Mouse (Mus musculus) G1E-ER4 (cell line): Measurements from ENCODE around the gene Palm2. TPM values are rescaled to one million over a fixed set of nuclear protein-coding genes. Genes with fewer than 3 reads are reported as not detected.

Experiments used
- GATA1 ChIP-seq: IDR thresholded peaks from one replicate; pipeline ENCODE4 v1.8.0; 2012; ENCODE audit warnings: low read length, inconsistent platforms
- polyA plus RNA-seq: library from polyadenylated mRNA; stranded (reverse); fragments of >175 nt; gene quantifications from 2 replicates; pipeline ENCODE4 v1.2.3, GENCODE M21; 2012

Palm2 gene
- not detected in 2 replicates for polyA plus RNA-seq

DNA sequence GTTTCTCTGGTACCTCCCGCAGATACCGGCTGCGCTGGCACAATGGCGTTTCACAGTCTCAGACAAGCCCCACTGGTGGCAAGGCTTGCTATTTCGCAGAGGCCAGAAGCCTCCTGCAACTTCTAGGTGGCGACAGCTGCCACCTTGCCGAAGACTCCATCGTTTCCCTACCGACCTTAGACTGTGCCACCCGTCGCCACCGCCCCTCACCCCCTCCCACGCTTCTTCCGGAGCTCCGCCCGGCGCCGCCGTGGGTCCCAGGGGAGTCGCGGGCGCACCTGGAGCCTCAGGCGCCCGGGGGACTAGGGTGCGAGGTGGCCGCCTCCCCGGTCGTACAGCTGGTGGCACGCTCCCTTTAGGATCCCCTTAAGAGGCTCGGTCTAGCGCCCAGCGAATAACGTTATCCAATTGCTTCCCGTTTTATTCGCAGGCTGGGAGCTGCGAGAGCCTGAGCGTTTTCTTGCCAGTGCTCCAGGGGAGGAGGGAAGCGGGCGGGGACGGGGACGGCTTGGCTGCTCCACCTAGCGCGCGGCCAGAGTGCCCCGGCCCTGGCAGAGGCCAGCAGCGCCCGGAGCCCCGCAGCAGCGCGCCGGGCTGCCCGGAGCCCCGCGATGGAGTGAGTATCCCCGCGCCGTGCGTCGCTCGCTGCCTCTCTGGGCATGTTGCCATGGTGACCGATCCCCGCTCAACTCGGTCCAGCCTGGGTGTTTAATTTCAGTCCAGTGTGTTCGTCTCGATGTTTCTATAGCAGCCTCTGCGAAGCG, at the start of gene Palm2:
Gene Palm2 (plus strand): TSS at position 307 of the 764 bp plus-strand sequence.
- no peak for TF ChIP-seq GATA1

DNA sequence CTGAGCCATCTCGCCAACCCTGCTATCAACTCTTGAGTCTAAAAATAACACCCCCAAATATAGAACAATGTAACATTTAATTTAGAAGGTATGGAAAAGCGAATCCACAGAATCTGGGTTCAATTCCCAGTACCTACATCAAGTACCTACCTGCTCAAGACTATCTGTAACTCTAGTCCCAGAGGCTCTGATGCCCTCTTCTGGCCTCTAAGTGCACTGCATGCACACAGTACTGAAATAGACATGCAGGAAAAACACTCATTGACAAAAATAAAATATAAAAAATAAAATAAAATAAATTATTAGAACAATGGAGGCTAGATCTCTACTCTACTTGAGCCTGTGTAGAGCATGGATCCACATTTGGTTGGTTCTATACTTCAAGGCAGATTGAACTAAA, 49.7 kb upstream of the Palm2 start:
- TF ChIP-seq GATA1: no peak

DNA sequence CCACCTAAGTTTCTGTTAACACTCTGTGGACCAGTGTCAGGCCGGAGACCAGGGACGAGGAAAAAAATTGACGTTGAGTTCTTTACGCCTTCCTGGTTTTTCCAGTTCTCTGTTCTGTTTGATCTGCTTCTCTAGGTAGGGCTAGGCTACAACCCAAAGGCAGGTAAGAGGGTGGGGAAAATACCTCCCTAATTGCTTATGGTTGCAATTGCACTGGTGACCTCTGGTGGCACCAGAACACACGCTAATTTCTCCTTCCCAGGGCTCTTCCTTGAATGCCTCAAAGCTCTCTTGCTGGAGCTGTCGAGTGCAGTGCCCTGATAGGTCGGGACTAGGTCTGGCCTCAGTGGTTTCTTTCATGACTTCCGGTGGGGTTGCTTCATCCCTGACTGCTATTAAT, 42.9 kb upstream of the Palm2 start:
- TF ChIP-seq GATA1: no peak

DNA sequence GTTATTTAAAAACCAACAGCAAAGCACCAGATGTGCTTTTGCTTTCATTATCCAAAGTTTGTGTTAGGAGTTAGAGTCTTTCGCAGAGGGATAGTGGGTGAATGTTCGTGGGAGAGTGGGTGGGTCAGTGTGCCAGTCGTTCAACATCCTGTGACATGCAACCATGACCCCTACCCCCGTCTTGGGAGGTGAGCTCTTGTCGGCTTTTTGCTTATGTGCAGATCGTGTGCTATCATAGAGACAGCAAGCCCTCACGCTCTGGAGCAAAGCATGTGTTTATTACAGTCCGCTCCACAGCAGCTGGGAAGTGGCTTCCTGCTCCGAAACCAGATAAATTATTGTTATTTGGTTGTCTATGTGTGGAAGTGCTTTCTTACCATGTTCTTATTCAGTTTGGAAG, 37.6 kb upstream of the Palm2 start:
- no peak for TF ChIP-seq GATA1

DNA sequence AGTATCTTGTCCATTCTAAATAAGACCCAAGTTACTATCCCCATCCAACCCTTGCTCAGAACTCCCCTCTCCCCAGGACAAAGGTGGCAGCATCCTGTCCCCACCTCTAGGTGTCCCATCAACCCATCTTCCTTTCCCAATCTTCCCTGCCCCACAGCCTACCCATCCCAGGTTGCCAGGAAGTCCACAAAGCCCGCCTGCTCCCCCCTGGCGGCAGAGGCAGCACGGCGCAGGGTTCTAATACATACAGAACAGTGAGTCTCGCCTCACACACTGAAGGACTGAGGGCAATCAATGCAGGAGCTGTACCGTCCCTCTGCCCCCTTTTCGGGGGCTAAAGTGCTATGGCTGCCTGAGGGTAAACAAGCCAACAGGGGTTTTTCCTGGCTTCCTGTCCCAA, 21.0 kb upstream of the Palm2 start:
- no peak for TF ChIP-seq GATA1

DNA sequence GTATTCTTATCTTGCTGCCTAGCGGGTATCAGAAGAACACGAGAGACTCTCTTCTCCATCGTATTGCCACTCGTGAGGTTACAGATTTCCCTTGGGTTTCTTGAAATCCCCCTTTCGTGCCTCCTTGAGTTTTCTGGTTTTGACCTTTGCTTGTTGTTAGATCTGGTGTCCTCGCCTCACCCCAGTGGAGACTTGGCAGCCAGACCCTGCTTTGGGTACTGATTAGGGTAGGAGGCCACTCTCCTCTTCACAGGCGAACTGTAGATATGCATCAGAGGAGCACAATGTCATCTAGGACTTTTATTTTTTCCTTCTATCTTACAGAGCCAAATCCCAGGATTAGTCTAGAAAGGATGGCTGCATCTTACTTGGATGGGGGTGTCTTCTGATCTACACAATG, 10.0 kb upstream of the Palm2 start:
- no peak for TF ChIP-seq GATA1

DNA sequence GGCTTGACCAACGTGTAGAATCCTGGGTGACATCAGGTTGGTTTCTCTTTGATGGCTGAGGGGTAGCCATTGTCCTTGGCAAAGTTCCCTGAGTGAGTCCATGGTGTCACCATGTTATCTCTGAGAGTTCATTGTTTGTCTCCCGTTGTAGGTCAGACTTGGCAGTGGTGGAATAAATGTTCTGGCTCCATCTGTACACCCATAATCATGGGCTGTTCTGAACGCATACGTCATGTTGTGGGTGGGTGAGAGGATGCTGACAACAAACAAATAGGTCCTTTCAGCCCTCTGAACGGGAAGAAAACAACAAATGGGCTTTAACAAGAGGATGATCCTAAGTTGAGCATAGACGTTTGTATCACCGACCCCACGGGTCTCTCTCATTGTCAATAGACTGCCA, 5.7 kb upstream of the Palm2 start:
- TF ChIP-seq GATA1: no peak

DNA sequence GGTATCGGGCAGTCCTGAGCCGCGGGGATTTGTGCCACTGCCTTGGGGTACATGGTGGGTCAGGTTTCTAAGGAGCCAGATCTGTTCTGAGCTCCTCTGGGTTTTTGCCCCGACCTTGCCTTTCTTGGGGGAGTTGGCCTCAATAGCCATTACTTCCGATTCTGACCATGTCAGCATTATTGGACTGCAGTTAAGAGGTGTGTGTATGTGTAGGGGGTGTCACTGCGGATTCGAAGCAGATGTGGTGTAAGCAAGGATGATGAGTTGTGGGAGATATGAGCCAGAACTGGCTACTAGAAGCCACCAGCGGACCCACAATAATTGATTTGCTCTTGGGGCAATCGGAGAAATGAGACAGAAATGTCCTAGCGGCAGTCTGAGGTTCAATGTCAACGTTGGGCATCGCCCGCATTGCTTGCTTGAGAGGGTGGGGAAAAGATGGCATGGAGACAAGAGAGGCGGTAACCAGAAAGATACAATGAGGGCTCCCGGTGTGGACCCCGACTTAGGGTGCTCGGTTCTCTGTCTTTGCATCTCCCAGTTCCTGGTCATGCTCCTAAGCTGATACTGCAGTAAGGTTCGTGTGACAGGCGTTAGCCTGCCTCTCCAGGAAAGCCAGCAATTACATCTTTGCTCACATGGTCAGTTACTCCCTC, 786 bp downstream of the Palm2 start:
- TF ChIP-seq GATA1: no peak

DNA sequence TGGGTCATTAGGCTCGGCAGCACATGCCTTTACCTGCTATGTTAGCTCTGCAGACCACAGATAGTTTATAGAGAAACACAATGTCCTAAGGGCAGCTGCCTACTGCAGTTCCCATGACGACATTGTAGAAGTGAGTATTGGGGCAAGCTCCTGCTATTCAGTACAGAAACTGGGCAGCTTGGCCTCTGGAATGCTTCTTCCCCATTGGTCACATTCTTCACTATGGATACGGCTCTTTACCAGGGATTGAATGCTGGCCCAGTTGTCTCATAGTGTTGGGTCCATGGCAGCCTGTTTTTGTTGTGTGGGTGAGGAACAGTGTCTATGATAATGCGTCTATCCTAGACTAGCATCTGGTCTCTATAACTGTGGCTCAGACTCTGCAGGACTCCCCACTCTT, 2.2 kb downstream of the Palm2 start:
- no peak for TF ChIP-seq GATA1

DNA sequence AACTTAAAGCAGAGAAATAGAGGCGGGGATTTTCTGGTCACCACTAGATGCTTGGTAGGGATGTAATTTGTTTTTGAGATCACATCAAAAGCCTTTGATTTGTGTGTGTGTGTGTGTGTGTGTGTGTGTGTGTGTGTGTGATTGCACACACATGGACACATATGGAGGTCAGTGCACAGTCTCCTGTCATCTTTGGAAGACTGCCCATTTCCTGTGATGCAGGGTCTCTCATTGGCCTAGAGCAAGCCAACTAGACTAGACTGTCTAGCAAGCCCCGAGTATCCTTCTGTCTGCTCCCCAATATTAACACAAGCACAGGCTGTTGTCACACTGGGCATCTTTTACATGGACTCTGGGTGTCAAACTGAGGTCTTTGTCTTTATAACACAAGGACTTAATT, 12.0 kb downstream of the Palm2 start:
- TF ChIP-seq GATA1: no peak

DNA sequence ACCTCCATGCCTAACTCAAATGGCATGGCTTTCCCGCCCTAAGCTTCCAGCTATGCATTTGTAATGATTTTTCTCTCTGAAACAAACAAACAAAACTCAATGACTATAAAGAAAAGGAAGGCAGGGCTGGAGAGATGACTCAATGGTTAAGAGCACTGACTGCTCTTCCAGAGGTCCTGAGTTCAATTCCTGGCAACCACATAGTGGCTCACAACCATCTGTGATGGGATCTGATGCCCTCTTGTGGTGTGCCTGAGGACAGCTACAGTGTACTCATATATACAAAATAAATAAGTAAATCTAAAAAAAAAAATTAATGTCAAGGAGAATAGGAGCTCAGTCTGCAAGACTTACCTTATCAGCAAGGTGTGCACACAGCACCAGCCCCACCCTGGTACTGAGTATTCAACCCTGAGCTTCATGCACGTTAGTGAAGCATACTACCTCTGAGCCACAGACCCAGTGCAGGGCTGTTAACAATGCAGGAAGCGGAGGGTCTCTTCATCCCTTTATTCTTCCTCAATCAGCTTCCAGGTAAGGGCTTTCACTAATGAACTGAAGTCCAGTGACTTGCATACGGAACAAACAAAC, 12.9 kb downstream of the Palm2 start:
- TF ChIP-seq GATA1: no peak

DNA sequence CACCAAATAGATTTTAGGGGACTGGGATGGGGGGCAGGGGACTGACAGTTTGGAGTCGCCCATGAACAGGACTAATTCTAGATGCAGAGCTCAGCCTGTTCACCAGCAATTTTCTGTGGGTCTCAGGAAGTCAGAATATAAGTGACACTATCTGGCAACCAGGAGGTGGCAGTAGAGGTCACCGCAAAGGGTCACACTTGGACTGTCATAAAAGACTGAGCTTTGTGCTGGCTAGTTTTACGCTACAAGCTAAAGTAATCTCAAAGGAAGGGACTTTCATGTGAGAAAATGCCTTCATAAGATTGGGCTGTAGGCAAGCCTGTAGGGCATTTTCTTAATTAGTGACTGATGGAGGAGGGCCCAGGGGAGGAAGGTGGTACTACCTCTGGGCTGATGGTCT, 17.8 kb downstream of the Palm2 start:
- TF ChIP-seq GATA1: no peak

DNA sequence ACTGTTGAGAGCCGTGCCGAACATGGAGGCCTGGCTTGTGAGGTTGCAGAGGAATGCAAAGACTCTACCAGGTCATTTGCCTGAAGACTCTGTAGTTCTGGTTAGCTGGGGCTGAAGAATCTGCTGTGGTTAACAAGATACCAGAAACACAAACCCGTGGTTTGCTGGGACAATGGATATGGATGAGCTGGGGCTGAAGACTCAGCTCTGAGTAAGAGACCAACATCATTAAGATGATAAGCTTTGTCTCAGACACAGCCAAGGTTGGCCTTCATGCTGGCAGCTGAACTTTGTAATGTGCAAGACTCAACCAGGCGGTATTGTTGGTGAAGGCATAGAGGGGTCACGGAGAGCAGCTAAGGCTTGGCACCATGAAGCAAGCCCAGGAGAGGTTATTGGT, 18.6 kb downstream of the Palm2 start:
- TF ChIP-seq GATA1: no peak

DNA sequence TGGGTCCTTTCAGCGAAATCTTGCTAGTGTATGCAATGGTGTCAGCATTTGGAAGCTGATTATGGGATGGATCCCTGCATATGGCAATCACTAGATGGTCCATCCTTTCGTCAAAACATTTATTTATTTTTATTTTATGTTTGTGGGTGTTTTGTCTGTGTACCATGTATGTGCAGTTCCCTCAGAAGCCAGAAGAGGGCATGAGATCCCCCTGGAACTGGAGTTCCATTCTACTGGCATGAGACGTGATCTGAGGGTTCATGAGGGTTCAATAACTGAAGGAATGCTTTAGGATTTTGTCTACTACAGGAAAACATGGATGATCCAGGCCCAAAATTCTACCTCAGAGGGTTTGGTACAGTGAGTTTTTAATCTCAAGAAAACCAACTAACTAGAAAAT, 28.3 kb downstream of the Palm2 start:
- TF ChIP-seq GATA1: no peak

DNA sequence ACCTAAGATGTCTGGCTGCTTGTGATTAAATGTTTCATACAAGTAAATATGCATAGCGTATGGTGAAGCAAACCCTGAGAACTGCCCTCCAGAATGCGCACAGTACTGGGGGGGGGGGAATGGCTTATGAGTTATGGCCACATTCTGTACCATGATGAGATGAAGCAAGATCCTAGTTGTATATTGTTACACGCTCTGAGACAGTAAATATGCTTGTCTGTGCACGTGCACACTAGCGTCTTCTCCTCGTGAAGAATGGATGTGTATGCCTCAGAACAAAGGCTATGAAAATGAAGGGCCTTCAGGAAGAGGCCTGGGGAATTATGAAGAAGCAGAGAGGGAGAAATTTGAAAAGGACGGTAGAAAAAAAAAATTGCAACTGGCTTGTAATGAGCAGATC, 48.4 kb downstream of the Palm2 start:
- TF ChIP-seq GATA1: no peak

DNA sequence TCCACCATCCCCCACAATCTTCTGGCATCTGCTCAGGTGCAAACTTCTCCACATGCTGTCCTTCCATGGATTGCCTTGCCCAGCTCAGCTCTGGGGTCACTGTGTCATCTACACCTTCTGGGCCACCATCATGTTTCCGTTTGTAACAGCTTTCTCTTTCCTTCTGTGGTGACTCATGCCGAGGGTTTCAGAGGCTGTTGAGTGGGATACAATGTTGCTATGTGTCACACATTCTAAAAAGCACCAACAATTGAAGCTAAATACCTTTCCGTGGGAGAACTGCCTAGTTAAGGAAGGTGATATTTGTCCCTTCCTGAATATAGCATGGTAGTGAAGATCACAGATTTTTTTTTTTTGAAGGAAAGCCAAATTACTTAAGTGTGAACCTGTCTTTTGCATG, 52.3 kb downstream of the Palm2 start:
- no peak for TF ChIP-seq GATA1

DNA sequence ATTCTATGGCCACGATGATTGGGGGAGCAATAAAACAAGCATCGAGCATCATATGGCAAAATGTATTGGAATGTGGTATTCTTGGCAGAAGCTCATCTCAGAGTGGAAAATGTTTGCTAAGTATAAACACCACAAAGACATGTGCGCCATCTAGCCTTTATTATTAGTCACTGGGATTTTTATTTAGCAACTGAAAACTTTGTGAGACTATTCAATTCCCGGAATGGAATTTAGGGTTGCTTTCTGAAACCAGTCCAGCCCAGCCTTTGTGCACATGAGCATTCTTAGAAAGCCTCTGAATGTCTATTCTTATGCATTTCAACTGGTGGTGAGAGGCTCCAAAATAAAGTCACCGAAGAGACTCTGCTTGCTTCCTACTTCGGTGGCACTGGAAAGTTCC, 55.8 kb downstream of the Palm2 start:
- no peak for TF ChIP-seq GATA1
